Mouse (Mus musculus) bone marrow, adult 2 months (tissue): ENCODE results near the gene Hfm1. TPM values are rescaled to one million over a fixed set of nuclear protein-coding genes. Genes with fewer than 3 reads are reported as not detected.

ENCODE experiments used
- H3K27ac ChIP-seq: fragments of 200-500 bp; 2 replicates; pipeline ENCODE4 v1.5.1; 2012; ENCODE audit warnings: low read depth, mild to moderate bottlenecking, control low read depth, inconsistent platforms, low read length; ENCODE audit not compliant: control insufficient read depth, poor library complexity, insufficient read depth
- H3K4me1 ChIP-seq: fragments of 200-500 bp; 2 replicates; pipeline ENCODE4 v1.6.1; 2011; ENCODE audit warnings: low read length; ENCODE audit not compliant: control insufficient read depth, insufficient read depth
- H3K4me3 ChIP-seq: fragments of 200-500 bp; replicated peaks from 2 replicates; pipeline ENCODE3; 2011; ENCODE audit warnings: mild to moderate bottlenecking, low read depth, low read length, control low read depth; ENCODE audit not compliant: control insufficient read depth
- CTCF ChIP-seq: fragments of 200-500 bp; IDR thresholded peaks from 2 replicates; pipeline ENCODE4 v1.5.1; 2011; ENCODE audit warnings: low read length, control low read depth; ENCODE audit not compliant: control insufficient read depth, insufficient read depth
- POLR2A ChIP-seq: fragments of 200-500 bp; IDR thresholded peaks from 2 replicates; pipeline ENCODE4 v1.6.1; 2011; ENCODE audit warnings: low read depth, mild to moderate bottlenecking, control low read depth, low read length, borderline replicate concordance; ENCODE audit not compliant: control insufficient read depth
- WGBS: fragments of 180-500 bp; shearing (Covaris S2); methylation state at CpG from one replicate; pipeline ENCODE4 v1.1.7; 2018; 5-methylcytosine and 5-hydroxymethylcytosine counted together
- polyA plus RNA-seq: library from polyadenylated mRNA; stranded (reverse); fragments of >200 nt; gene quantifications from 2 replicates; pipeline ENCODE4 v1.2.4, GENCODE M21; 2011; ENCODE audit warnings: low replicate concordance; ENCODE audit not compliant: missing spikeins, insufficient read depth, insufficient read length

Hfm1 gene
- polyA plus RNA-seq, 1 experiment: not detected

DNA sequence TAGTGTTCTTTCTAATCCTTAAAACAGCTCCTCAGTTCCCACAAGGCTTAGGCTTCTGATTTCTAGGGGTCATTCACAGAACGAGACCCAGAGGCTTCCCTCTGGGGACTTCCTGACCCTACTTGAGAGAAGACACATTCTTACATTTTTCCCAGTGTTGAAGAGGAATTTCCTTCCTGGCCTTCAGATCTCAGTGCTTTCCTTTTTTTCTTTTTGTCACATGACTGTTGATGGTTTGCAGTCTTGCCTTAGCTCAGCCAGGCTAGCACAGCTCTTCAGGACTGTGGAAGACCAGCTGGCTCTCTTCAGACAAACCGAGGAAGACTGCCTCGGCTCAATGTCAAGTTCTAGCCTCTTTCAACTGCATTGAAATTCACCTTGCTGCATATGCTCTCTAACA lies 30.3 kb upstream of the Hfm1 start:
- WGBS: 78% methylated on average over 3 of the region's 3 CpGs
- Histone ChIP-seq H3K4me1 (no peaks in the 10 kb centered on the region), H3K27ac (no peak overlapping the region), H3K4me3 (no peak overlapping the region)
- no peak for TF ChIP-seq CTCF
- no peak for TF ChIP-seq POLR2A

DNA sequence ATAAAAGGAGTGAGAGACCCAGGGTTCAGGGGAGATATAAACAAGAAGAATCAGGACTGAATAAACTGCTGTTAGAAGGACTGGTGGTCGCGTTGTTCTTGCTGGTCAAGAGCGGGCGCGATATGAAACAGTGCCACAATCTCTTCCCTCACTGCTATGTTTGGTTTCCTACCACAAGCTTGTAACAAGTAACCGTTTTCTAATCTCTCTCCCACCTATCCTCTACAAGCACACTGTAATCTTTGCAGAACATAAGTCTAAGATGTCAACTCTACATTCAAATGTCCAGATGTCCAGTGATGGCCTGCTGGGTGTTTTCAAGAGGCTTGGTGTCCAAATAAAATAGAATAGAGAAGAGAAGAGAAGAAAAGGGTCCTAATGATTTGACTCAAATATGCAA lies 22.6 kb upstream of the Hfm1 start:
- Histone ChIP-seq H3K4me3 (no peak overlapping the region), H3K4me1 (no peaks in the 10 kb centered on the region; the same call in 1 of the 2 replicates), H3K27ac (no peak overlapping the region)
- TF ChIP-seq POLR2A (no peak), CTCF (no peak)
- 78% methylated on average over 6 of the region's 6 CpGs for WGBS

DNA sequence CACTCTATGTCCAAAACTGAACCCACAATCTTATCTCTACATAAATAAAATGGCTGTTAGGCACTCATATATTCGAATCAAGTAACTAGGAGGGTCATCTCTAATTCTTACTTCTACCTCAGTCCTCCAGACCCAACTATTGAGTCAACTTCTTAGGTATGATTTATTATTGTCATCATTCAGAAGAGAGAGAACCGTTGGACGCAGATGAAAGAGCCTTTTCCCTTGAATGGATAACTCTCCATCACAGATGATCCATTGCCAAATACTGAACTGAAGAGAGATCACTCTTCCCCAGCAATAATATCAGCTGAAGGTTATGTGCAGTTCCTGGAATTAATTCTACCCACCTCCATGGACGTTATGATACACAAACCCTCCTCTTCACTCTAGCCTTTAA lies 20.2 kb upstream of the Hfm1 start:
- WGBS: 81% methylated on average over 4 of the region's 4 CpGs
- Histone ChIP-seq H3K4me3 (no peak overlapping the region), H3K27ac (no peak overlapping the region), H3K4me1 (no peaks in the 10 kb centered on the region; the same call in 1 of the 2 replicates)
- TF ChIP-seq POLR2A: no peak
- TF ChIP-seq CTCF: no peak

DNA sequence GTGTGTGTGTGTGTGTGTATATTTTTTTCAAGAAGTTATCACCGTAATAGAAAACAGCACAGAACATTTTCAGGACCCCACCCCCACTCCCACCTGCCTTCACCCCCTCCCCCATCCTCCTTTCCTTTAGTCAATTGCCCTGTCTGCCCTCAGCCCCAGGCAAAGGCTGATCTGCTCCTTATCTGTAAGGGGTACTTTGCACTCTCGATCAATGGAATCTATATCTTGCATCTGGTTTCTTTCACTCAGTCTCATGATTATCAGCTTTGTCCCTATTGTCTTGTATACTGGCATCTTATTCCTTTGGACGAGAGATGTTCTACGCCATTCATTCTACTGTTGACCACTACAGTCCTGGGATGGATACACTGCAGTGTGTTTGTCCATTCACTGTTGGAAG lies 1.9 kb upstream of the Hfm1 start:
- no peak for TF ChIP-seq POLR2A
- TF ChIP-seq CTCF: no peak
- H3K27ac ChIP-seq: no peak overlapping the region
- WGBS: 67% methylated on average over 4 of the region's 4 CpGs
- no peaks in the 10 kb centered on the region; the same call in 1 of the 2 replicates for H3K4me1 ChIP-seq
- no peak overlapping the region for H3K4me3 ChIP-seq

DNA sequence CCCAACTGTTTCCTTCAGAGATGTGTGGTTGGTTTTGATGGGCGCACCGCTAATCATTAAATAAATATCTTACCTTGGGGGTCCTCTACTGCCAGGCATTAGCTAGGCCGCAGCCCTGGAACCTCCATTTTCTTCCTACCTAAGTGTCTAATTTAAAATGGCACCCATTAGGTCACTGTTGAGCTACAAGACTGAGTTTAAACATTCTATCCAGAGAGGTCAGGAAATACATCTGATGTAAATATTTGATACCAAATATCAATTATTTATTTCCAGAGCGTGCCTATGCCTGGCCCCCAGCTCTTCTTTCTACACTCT lies 207 bp upstream of the Hfm1 start:
- WGBS: 84% methylated on average over 4 of the region's 4 CpGs
- no peak for TF ChIP-seq CTCF
- no peak for TF ChIP-seq POLR2A
- Histone ChIP-seq H3K4me1 (no peaks in the 10 kb centered on the region; the same call in 1 of the 2 replicates), H3K4me3 (no peak overlapping the region), H3K27ac (no peak overlapping the region)

DNA sequence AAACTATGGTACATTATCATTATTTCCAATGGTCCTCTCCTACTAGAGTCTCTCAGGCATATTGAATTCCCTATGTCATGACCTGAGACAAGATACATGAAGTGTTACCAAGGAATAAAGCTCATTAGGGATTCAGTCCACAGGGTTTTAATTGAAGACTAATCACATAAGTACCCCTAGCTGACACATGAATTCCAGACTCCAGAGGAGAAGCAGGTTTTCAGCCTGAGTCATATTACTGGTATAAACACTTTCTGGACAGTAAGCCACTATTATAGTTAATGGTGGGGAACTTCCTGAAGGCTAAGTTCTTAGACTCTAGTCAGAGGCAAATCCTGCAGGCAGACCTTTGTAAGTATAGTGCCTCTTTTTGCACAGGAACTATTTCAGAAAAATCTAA lies 6.8 kb downstream of the Hfm1 start:
- Histone ChIP-seq H3K4me1 (no peaks in the 10 kb centered on the region), H3K27ac (no peak overlapping the region), H3K4me3 (no peak overlapping the region)
- TF ChIP-seq CTCF: no peak
- no peak for TF ChIP-seq POLR2A

DNA sequence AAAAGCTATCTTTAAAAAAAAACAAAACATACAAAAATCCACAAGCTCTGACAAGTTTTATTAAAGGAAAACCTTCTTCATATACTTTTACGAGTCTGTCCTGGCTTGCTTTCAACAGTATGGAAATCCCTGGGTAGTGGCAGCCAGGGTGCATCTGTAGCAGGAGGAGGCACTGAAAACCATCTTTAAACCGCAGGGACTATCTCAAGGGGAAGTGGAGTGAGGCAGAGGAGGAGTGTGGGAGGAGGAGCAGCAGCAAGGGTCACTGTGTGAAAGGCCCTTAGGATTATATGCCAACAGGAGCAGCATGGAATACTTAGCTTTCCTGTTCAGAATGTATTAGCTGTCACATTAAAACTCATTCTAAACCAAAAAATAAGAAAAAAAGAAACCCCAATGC lies 29.2 kb downstream of the Hfm1 start:
- no peak for TF ChIP-seq POLR2A
- no peak for TF ChIP-seq CTCF
- no peak overlapping the region for H3K4me3 ChIP-seq
- WGBS: 26% methylated on average over 2 of the region's 2 CpGs
- no peak overlapping the region for H3K27ac ChIP-seq
- H3K4me1 ChIP-seq: no peaks in the 10 kb centered on the region; the same call in 1 of the 2 replicates

DNA sequence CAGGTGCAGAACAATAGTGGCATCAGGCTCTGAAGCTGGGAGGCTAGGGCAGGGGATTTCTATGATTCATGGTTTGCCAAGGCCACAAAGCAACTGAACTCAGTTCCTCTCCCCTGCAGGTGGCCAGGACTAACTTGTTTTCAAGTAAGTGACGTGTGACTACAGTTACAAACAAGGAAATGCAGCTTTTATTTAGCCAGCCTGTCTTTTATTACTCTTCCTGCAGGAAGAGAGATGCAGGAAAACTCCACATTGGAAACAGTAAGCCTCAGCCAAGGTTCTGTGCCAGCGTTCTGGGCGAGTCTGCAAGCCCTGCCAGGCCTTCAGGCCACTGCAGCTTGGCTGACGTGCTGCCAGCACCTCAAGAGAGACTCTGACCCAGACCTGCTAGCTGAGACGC lies 34.3 kb downstream of the Hfm1 start:
- H3K4me1 ChIP-seq: no peaks in the 10 kb centered on the region; the same call in 1 of the 2 replicates
- 8% methylated on average over 5 of the region's 5 CpGs for WGBS
- peak overlapping the region; percentile 90 for H3K27ac ChIP-seq
- H3K4me3 ChIP-seq: no peak overlapping the region
- TF ChIP-seq CTCF (no peak), POLR2A (no peak)

DNA sequence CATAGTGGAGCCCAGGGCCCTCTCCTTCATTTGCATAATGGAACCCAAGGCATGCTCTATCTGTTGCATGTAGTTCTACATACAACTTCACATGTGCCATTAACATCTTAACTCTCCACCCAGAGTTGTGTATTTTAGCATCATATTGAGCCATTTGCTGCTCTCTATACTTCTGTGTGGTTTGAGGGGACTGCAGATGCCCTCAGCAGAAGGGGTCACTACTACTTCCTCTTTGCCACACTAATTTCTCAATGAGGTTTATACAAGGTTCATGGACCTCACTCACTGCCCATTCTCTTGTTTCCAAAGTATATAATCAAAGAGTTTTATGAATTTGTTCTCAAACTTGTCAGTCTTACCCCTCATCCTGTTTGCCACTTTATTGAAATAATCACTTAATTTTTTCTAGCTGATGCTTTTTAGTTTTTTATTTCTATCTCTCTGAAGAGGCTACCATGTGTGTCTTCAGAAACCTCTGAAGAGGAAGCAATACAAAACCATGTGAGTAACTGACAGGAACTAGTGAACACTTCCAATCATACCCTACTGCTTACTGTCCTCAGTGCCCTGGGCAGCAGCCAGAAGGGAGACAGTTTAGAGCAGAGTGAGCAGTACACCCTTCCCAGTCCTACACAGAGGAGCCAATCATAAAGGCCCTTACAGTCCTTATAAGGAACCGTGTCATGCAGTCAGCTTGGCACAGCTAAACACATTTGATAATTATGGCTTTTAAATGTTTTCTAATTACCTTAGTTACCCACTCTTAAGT lies 38.6 kb downstream of the Hfm1 start:
- Histone ChIP-seq H3K27ac (peak overlapping the region; percentile 61), H3K4me3 (no peak overlapping the region), H3K4me1 (no peaks in the 10 kb centered on the region; the same call in 1 of the 2 replicates)
- TF ChIP-seq POLR2A (no peak), CTCF (no peak)
- 3% methylated on average over 1 of the region's 1 CpGs for WGBS
